Mouse (Mus musculus) frontal cortex, postnatal 10 days (tissue): ENCODE data around the gene Tmem126b.
A peak's percentile ranks its signal among the peaks of the same experiment; 100 is the strongest.

ENCODE experiments used
- DNase-seq, 2 experiments: peaks; one replicate each; pipeline ENCODE4 v3.0.0; 2022; ENCODE audit warnings: low spot score in 2 of 2, mixed read lengths in 1 of 2

Tmem126b gene

DNA sequence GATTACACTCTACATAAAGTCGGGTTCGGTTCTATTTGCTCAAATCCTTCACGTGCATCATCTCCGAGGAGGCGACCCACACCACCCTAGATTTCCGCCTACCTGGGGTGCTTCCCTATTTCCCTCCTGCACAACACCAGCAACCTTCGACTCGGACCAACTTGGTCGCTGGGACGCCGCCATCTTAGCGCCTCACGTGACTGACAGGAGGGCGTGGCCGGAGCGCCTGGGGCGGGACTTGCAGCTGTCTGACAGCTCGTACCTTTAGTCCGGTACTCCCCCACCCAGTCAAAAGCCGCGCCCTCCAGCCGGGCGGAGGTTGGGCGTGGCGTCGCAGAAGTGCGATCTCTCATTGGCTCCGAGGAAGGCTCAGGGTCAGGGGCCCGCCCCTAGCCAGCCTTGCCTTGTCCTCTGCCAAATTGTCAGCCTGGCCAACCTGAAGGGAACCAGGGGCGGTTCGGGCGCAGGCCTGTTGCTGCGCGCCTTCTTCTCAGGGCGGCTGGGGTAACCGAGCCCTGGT lies at the start of gene Tmem126b:
Gene Tmem126b, minus strand, starts transcription at position 209 of the 520 bp plus-strand sequence.
- DNase-seq, result peak; percentile 99

DNA sequence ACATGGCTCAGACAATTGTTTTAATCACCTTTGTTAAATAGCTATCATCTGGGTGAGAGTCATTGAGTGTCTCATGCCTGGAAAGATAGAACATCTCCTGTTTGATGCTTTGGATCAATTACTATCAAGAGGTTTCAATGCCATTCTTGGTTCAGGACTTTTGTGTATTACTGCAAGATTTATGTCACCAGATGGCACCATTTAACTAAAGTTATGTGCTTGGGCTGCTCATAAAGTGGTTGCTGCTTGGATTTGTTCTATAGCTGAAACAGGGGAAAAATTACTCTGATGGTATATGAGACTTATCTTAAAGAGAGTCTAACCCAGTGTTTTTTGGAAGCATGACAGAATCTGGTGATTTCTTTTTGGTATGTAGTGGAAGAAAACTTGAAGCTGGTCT lies 36.5 kb upstream of the Tmem126b start:
- no peak for DNase-seq

DNA sequence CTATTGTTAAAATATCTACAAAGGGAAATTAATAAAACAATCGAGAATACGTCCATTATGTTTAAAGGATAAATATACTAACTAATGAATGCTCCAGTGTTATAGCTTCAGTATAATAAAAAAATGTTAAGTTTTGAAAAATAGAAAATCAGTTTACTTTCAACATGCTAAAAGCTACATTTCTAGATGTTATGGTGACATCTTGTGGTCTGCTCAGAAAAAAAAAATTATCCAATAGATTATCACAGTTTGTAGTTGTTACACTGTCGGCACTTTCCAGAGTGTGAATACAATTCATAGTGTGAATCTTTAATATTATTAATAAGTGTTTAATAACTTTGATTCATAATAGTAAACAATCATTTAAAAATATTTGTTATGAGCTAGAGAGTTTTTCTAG lies 32.3 kb upstream of the Tmem126b start:
- no peak for DNase-seq

DNA sequence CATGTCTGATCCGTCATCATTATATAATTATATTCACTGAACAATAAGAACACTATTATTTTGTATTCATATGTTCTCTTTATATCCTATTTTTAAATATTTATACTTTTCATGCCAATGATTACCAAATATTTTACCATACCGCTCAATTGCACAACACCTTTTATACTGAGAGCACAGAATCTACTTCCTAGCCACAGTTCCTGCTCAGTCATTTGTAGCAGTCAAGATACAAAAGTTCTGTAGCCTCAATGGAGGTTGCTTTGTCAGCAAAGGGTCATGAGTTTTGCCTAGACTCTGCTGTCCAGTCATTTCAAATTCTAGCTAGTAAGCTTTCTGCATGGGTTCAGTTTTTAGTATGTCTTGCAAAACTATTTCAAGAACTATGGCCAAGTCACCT lies 6.8 kb upstream of the Tmem126b start:
- DNase-seq, result no peak

GRCm38 (mm10) chr7:90476313-90477245 lies 778 bp upstream of the Tmem126b start, which contains the start of gene Dlg2:
Gene Dlg2 (plus strand): TSS chr7:90476672.
- DNase-seq, result peak in 1 of 2 experiments; percentile 33

DNA sequence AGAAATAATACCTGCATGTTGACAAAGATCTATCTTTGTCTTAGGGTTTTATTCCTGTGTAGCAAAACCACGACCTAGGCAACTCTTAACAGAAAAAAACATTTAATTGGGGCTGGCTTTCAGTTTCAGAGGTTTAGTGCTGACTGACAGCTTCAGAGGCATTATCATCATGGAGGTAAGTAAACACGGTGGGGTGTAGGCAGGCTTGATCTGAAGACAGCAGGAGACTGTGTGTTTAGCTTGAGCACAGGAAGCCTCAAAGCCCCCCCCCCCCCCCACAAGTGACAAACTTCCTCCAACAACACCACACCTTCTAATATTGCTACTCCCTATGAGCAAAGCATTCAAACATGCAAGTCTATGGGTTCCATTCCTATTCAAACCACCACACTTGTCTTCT lies 2.3 kb downstream of the Tmem126b start:
- DNase-seq, result no peak

DNA sequence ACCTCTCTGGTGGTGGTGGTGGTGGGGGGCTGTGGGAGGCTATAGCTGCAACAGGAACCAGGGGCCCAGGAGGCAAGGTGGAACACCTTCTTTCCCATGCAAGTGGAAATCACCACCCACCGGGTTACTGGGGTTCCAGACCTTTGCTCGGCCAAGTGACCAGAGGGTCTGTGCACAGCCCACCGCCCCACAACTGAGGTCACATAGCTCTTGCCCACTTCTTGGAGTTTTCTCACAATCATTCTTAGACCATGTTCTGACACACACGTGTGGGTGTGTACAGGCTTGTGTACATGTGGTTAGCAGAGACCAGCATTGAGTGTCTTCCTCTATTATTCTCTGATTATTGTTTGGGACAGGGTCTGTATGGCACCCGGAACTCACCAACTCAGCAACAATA lies 14.4 kb downstream of the Tmem126b start:
- no peak for DNase-seq

GRCm38 (mm10) chr7:90460930-90461329 lies 14.9 kb downstream of the Tmem126b start:
- no peak for DNase-seq

- no peak for DNase-seq
Measured at GRCm38 (mm10) chr7:90460330-90460729, 15.5 kb downstream of the Tmem126b start.

DNA sequence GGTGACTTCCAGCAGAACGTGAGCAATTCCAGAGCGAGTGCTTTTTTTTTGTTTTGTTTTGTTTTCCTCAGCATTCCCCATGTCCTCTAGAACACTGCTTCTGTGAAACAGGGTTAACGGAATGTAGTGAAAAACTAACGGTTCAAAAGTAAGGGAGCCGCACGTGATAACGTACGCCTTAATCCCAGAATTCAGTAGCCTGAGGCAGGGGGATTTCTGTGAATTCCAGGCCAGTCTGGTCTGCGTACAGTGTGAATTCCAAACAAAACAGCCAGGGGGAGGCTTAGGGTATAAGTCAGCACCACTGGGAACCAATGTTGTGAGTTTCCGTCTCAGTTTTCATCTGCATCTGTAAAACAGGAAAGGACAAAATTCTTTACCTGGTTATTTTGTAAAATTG lies 18.3 kb downstream of the Tmem126b start:
- peak in 1 of 2 experiments; percentile 16 for DNase-seq

DNA sequence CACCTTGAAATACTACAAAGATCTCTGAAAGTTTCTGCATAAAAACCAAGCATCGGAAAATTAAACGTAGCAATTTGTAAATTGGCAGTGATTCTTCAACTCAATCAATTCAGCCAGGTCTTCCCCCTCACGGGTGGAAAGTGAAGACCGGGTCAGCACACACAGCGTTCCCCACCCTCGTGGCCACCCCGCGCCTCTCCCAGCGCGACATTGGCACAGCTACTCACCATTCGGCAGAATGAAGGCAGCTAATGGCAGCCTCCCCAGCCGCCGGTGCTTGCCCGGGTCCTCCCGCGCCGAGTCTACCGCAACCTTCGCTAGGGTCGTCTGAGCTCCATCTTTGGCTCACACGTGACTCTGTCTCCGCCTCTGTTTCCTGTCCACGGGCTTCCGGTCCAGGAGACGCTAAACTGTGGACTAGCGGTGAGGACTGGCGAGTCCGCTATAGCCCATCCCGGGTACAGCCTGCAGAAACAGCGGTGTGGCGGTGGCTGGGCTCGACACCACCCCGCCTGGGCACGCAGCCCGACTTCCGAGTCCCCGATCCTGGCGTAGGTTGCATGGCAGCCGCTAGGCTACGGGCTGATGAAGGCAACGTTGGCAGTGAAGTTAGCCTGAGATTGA lies 18.8 kb downstream of the Tmem126b start, which contains the start of gene Tmem126a:
Gene Tmem126a, minus strand, starts transcription at position 385 of the 624 bp plus-strand sequence.
- peak; percentile 76 to 82 for DNase-seq

DNA sequence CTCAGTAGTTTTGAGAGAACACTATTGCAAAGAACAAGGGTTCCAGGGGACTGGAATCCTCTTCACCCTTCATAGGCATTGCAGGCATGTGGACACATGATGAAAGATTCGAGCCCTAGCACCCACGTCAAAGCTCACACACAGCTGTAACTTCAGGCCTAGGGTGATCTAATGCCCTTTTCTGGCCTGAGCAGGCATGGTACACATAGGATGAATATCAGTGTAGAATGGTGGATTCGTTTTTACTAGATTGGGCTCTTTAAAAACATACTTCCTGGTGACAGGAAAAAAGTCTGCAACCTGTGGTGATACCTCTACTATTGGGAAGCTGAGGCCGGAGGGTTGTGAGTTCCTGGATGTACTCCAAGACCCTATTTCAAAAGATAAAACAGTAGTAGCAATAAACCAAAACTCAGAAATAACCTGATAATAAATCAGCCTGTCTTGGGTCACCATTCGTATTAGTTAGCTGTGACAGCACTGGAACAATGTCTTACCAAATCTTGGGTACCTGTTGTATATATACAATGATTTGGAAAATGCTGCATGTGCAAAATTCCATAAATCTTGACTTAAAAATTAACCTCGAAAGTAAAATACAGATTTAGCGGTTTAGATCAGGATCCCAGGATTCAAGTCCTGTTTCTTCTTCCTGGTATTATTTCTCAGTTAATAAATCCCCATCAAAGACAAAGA lies 19.5 kb downstream of the Tmem126b start:
- DNase-seq, result no peak

GRCm38 (mm10) chr7:90444206-90444605 lies 31.6 kb downstream of the Tmem126b start:
- no peak for DNase-seq

DNA sequence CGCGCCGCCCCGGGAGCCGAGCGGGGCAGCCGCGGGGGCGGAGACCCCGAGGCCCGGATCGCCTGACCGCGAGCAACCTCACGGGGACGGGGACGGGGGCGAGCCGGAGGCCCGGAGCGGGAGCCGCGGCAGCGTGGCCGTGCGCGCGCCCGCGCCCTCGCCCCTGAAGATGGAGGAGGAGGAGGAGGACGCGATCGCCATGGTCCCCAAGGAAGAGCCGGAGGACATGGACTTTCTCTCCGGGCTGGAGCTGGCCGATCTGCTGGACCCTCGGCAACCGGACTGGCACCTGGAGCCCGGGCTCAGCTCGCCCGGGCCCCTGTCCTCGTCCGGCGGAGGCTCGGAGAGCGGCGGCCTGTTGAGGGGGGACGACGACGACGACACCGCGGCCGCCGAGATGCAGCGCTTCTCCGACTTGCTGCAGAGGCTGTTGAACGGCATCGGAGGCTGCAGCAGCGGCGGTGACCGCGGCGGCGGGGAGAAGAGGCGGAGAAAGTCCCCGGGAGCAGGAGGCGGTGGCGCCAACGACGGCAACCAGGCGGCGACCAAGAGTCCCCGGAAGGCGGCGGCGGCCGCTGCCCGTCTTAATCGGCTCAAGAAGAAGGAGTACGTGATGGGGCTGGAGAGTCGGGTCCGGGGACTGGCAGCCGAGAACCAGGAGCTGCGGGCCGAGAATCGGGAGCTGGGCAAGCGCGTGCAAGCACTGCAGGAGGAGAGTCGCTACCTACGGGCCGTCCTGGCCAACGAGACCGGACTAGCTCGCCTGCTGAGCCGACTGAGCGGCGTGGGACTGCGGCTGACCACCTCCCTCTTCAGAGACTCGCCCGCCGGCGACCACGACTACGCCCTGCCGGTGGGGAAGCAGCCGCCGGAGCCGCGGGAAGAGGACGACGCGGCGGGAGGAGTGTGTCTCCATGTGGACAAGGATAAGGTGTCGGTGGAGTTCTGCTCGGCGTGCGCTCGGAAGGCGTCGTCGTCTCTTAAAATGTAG lies 32.4 kb downstream of the Tmem126b start:
- DNase-seq, result peak; percentile 58 to 76

GRCm38 (mm10) chr7:90442518-90443080 lies 33.2 kb downstream of the Tmem126b start, which contains the start of gene Crebzf:
Gene Crebzf (plus strand): TSS chr7:90442729.
- DNase-seq, result peak; percentile 92 to 95

GRCm38 (mm10) chr7:90442070-90442469 lies 33.7 kb downstream of the Tmem126b start:
- no peak for DNase-seq

- no peak for DNase-seq
Measured at GRCm38 (mm10) chr7:90440044-90440443, 35.8 kb downstream of the Tmem126b start.

DNA sequence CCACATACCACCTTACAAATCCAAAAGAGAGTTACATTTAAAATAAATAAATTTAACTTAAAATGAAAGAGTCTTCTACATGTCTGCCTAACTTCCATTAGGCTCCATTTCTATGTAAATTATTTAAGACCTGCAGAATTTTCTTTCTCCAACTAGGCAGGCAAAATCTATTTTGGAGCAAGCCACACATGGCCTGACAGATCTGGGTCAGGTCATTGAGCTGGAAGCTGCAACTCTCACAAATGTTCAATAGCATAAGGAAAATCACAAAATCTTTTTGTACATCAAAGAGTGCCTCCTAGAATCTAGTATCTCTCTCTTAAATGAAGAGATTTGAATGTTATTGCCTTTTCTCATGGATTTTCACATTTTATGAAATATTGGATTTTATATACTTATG lies 43.6 kb downstream of the Tmem126b start:
- no peak for DNase-seq

GRCm38 (mm10) chr7:90427006-90427405 lies 48.8 kb downstream of the Tmem126b start:
- no peak for DNase-seq
